Mouse (Mus musculus): ENCODE measurements around the gene N4bp3. TPM values are rescaled to one million over a fixed set of nuclear protein-coding genes. Genes with fewer than 3 reads are reported as not detected.
A peak's percentile ranks its signal among the peaks of the same experiment; 100 is the strongest.

The N4bp3 gene
- total and polyA plus RNA-seq, 2 experiments from 2014 or later = 24.7 to 41.2 TPM

DNA sequence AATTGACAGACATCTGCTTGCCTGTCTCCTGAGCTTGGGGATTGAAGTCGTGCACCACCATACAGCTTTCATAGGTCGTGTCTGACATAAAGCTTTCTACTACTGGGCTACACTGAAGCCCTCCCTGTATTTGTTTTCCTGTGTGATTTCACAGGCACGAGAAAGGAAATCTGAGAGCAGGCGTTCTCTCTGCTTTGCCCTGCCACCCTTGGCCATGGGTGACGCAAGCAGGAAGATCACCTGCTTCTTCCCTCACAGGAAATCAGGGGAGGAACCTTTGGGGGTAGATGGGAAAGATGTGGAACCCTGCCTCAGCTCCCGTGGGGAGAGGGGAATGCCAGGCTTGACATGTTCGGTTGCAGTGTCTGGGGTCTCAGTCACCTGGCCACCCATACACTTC is 7.6 kb upstream of the N4bp3 start:
- H3K4me2 ChIP-seq (ENCODE audit: low read depth, low read length, poor library complexity, severe bottlenecking) = no peak overlapping the region
- ATAC-seq (ENCODE audit: low FRiP score) (no peak), DNase-seq (ENCODE audit: low spot score) (no peak)
- no peaks in the 10 kb centered on the region for H3K4me1 ChIP-seq (ENCODE audit: insufficient read depth, low read length)
- no peak overlapping the region for H3K9ac ChIP-seq (replicated peaks; ENCODE audit: low read length, poor library complexity, severe bottlenecking)
- no peaks in the 10 kb centered on the region for H3K36me3 ChIP-seq (ENCODE audit: insufficient read depth, low read length)
- TF ChIP-seq CTCF (IDR thresholded peaks at IDR 0.05) = no peak
- H3K9me3 ChIP-seq (ENCODE audit: low read length) = no peaks in the 10 kb centered on the region
- no peak overlapping the region for H3K27ac ChIP-seq (ENCODE audit: low read depth, low read length)
- whole genome bisulfite sequencing = 74% methylated on average over 7 of the region's 7 CpGs
- H3K4me3 ChIP-seq (ENCODE audit: low read depth, low read length) = no peak overlapping the region
- H3K27me3 ChIP-seq (ENCODE audit: insufficient read depth, low read length) = no peaks in the 10 kb centered on the region

DNA sequence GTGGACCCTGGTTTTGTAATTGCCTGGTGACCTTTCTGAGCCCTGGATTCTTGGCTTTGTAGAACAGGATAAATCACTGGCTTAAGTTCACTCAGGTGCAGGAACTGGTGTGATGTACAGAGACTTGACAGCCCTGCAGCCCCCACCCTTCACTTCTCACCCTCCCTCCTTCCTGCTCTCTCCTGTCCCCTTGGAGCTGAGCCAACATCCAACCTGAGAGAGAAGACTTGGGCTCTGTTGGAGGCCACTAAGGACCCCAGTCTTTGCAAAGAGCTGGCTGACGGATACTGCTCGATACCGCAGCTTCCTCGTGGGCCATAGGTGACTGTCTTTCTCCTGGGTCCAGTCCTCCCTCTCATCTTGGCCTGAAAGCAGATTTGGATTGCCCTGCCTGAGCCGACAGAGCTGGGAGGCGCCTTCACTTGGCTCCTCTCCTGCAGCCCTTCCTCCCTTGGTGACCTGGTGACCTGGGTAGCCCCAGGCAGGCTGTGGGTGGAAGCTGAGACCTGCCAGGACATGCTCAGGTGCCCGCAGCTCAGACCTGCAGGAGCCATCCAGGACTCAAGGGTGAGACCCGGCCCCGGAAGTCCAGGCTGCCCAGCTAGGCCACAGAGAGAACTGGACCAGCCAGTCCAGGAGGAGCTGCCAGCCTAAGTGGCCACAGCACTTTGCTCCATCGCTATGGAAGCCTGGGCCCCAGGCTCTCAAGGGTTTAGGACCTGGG is 6.3 kb upstream of the N4bp3 start:
- Histone ChIP-seq H3K4me3 (ENCODE audit: low read depth, low read length) (no peak overlapping the region), H3K36me3 (ENCODE audit: insufficient read depth, low read length) (no peaks in the 10 kb centered on the region), H3K27me3 (ENCODE audit: insufficient read depth, low read length) (no peaks in the 10 kb centered on the region; the same call in 1 of the 2 replicates), H3K27ac (ENCODE audit: low read depth, low read length) (no peak overlapping the region), H3K9me3 (ENCODE audit: low read length) (no peaks in the 10 kb centered on the region), H3K4me1 (ENCODE audit: insufficient read depth, low read length) (no peaks in the 10 kb centered on the region), H3K9ac (replicated peaks; ENCODE audit: low read length, poor library complexity, severe bottlenecking) (no peak overlapping the region), H3K4me2 (ENCODE audit: low read depth, low read length, poor library complexity, severe bottlenecking) (no peak overlapping the region)
- no peak for TF ChIP-seq CTCF (IDR thresholded peaks at IDR 0.05)
- WGBS = 85% methylated on average over 10 of the region's 10 CpGs
- ATAC-seq (ENCODE audit: low FRiP score) = no peak
- DNase-seq (ENCODE audit: low spot score) = no peak

GRCm38 (mm10) chr11:51654891-51655290 is 4.2 kb upstream of the N4bp3 start:
- no peaks in the 10 kb centered on the region for H3K9me3 ChIP-seq (ENCODE audit: low read length)
- H3K36me3 ChIP-seq (ENCODE audit: insufficient read depth, low read length) = no peaks in the 10 kb centered on the region
- H3K4me2 ChIP-seq (ENCODE audit: low read depth, low read length, poor library complexity, severe bottlenecking) = no peak overlapping the region
- no peak for TF ChIP-seq CTCF (IDR thresholded peaks at IDR 0.05)
- DNase-seq (ENCODE audit: low spot score) (no peak), ATAC-seq (ENCODE audit: low FRiP score) (no peak)
- WGBS = 98% methylated on average over 3 of the region's 3 CpGs
- H3K27me3 ChIP-seq (ENCODE audit: insufficient read depth, low read length) = no peaks in the 10 kb centered on the region; the same call in 1 of the 2 replicates
- H3K4me3 ChIP-seq (ENCODE audit: low read depth, low read length) = no peak overlapping the region
- H3K9ac ChIP-seq (replicated peaks; ENCODE audit: low read length, poor library complexity, severe bottlenecking) = no peak overlapping the region
- H3K27ac ChIP-seq (ENCODE audit: low read depth, low read length) = no peak overlapping the region
- H3K4me1 ChIP-seq (ENCODE audit: insufficient read depth, low read length) = peaks cover 2% of the 10 kb centered on the region; the same call in 1 of the 2 replicates

- WGBS = 90% methylated on average over 6 of the region's 6 CpGs
These were observed 3.1 kb upstream of the N4bp3 start for GRCm38 (mm10) chr11:51653736-51654135.

DNA sequence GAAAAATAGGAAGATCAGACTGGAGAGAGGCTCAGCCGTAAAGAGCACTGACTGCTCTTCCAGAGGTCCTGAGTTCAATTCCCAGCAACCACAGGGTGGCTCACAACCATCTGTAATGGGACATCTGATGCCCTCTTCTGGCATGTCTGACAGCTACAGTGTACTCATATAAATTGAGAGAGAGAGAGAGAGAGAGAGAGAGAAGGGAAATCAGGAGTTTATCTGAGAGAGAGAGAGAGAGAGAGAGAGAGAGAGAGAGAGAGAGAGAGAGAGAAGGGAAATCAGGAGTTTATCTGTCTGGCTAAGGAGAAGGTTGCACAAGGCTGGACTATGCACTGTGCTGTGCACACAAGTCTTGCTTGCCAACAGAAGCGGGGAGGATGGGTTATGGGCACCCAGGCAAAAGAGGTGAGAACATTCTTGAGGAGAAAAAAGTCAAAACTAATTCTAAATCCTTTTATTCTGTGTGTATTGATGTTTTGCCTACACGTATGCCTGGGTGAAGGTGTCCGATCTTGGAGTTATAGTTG is 2.3 kb upstream of the N4bp3 start:
- Histone ChIP-seq H3K4me1 (ENCODE audit: insufficient read depth, low read length) (peaks cover 6% of the 10 kb centered on the region; the same call in 1 of the 2 replicates), H3K4me2 (ENCODE audit: low read depth, low read length, poor library complexity, severe bottlenecking) (no peak overlapping the region), H3K36me3 (ENCODE audit: insufficient read depth, low read length) (no peaks in the 10 kb centered on the region), H3K9me3 (ENCODE audit: low read length) (no peaks in the 10 kb centered on the region), H3K4me3 (ENCODE audit: low read depth, low read length) (no peak overlapping the region), H3K9ac (replicated peaks; ENCODE audit: low read length, poor library complexity, severe bottlenecking) (no peak overlapping the region), H3K27ac (ENCODE audit: low read depth, low read length) (no peak overlapping the region), H3K27me3 (ENCODE audit: insufficient read depth, low read length) (no peaks in the 10 kb centered on the region; the same call in 1 of the 2 replicates)
- no peak for DNase-seq (ENCODE audit: low spot score)
- WGBS = 92% methylated on average over 4 of the region's 4 CpGs
- no peak for ATAC-seq (ENCODE audit: low FRiP score)
- TF ChIP-seq CTCF (IDR thresholded peaks at IDR 0.05) = peak; percentile 16; the same call in 1 of the 2 replicates

More at GRCm38 (mm10) chr11:51653736-51654135, 3.1 kb upstream of the N4bp3 start:
- no peak overlapping the region for H3K27ac ChIP-seq (ENCODE audit: low read depth, low read length)
- DNase-seq (ENCODE audit: low spot score) (no peak), ATAC-seq (ENCODE audit: low FRiP score) (no peak)
- no peak overlapping the region for H3K9ac ChIP-seq (replicated peaks; ENCODE audit: low read length, poor library complexity, severe bottlenecking)
- no peaks in the 10 kb centered on the region for H3K9me3 ChIP-seq (ENCODE audit: low read length)
- H3K36me3 ChIP-seq (ENCODE audit: insufficient read depth, low read length) = no peaks in the 10 kb centered on the region
- TF ChIP-seq CTCF (IDR thresholded peaks at IDR 0.05) = no peak
- H3K27me3 ChIP-seq (ENCODE audit: insufficient read depth, low read length) = no peaks in the 10 kb centered on the region; the same call in 1 of the 2 replicates
- peaks cover 6% of the 10 kb centered on the region; the same call in 1 of the 2 replicates for H3K4me1 ChIP-seq (ENCODE audit: insufficient read depth, low read length)
- no peak overlapping the region for H3K4me3 ChIP-seq (ENCODE audit: low read depth, low read length)
- H3K4me2 ChIP-seq (ENCODE audit: low read depth, low read length, poor library complexity, severe bottlenecking) = no peak overlapping the region

DNA sequence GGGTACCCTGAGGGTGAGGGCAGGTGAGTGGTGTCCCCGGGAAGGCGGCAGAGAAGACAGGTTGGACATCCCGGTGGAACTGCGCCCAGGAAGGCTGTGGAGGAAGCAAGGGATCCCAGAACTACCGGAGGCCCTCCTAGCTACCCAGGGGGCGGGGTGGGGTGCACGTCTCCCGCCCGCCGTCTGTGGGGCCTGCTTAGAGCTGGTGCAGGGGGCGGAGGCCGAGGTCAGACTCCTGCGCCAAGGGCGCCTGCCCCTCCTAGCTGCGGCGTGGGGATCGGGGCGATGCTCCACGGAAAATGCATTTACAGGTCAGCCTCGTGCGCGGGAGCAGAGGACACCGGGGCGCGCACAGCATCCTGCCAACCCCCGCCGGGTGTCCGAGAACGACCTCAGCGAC is 381 bp downstream of the N4bp3 start:
- no peak for TF ChIP-seq CTCF (IDR thresholded peaks at IDR 0.05)
- Histone ChIP-seq H3K36me3 (ENCODE audit: insufficient read depth, low read length) (no peaks in the 10 kb centered on the region), H3K4me3 (ENCODE audit: low read depth, low read length) (peak overlapping the region; percentile 65), H3K9ac (replicated peaks; ENCODE audit: low read length, poor library complexity, severe bottlenecking) (peak overlapping the region; percentile 61), H3K4me2 (ENCODE audit: low read depth, low read length, poor library complexity, severe bottlenecking) (peak overlapping the region; percentile 69), H3K4me1 (ENCODE audit: insufficient read depth, low read length) (peaks cover 6% of the 10 kb centered on the region; the same call in 1 of the 2 replicates), H3K9me3 (ENCODE audit: low read length) (no peaks in the 10 kb centered on the region), H3K27me3 (ENCODE audit: insufficient read depth, low read length) (no peaks in the 10 kb centered on the region; the same call in 1 of the 2 replicates), H3K27ac (ENCODE audit: low read depth, low read length) (peak overlapping the region; percentile 1; the same call in 1 of the 2 replicates)
- WGBS = under 1% methylated on average over 22 of the region's 30 CpGs
- ATAC-seq (ENCODE audit: low FRiP score) (peak; percentile 31), DNase-seq (ENCODE audit: low spot score) (no peak)
